Mouse (Mus musculus) embryonic facial prominence, embryonic 11.5 days (tissue): ENCODE measurements around the gene Galr3. TPM values are rescaled to one million over a fixed set of nuclear protein-coding genes. Genes with fewer than 3 reads are reported as not detected.
"Not testable (repeated sequence)": the region's sequence is repeated elsewhere in the genome, so short reads cannot be mapped to it uniquely, and the experiment has no call there.

ENCODE experiments used
- ATAC-seq: fragments of 200-750 bp; cut with Nextera tagmentation; replicated peaks from 2 replicates; pipeline ENCODE4 v1.8.0; 2017; ENCODE audit warnings: low read depth; ENCODE audit not compliant: insufficient number of reproducible peaks, low FRiP score, low TSS enrichment
- DNase-seq: peaks from one replicate; pipeline ENCODE4 v3.0.0-alpha.2; 2015; ENCODE audit warnings: low spot score
- H3K27ac ChIP-seq: fragments of 300-500 bp; sonication (generic); replicated peaks from 2 replicates; pipeline ENCODE4 v1.5.1; 2014; ENCODE audit warnings: mild to moderate bottlenecking, low read depth, low read length, control low read depth
- H3K27me3 ChIP-seq: fragments of 300-500 bp; sonication (generic); 2 replicates; pipeline ENCODE4 v1.6.1; 2014; ENCODE audit warnings: mild to moderate bottlenecking, low read length, moderate library complexity, mixed read lengths; ENCODE audit not compliant: control insufficient read depth, insufficient read depth
- H3K36me3 ChIP-seq: fragments of 300-500 bp; sonication (generic); replicated peaks from 2 replicates; pipeline ENCODE4 v1.6.1; 2014; ENCODE audit warnings: low read depth, mild to moderate bottlenecking, low read length, moderate library complexity, mixed read lengths; ENCODE audit not compliant: control insufficient read depth, insufficient read depth
- H3K4me1 ChIP-seq: fragments of 300-500 bp; sonication (generic); 2 replicates; pipeline ENCODE4 v1.6.1; 2014; ENCODE audit warnings: low read length, mixed read lengths; ENCODE audit not compliant: control insufficient read depth, insufficient read depth
- H3K4me2 ChIP-seq: fragments of 300-500 bp; sonication (generic); 2 replicates; pipeline ENCODE4 v1.6.1; 2014; ENCODE audit warnings: low read depth, mild to moderate bottlenecking, control low read depth, low read length, moderate library complexity
- H3K4me3 ChIP-seq: fragments of 300-500 bp; sonication (generic); 2 replicates; pipeline ENCODE4 v1.5.1; 2014; ENCODE audit warnings: low read depth, low read length, control low read depth
- H3K9ac ChIP-seq: fragments of 300-500 bp; sonication (generic); replicated peaks from 2 replicates; pipeline ENCODE4 v1.6.1; 2014; ENCODE audit warnings: mild to moderate bottlenecking, control low read depth, low read length
- H3K9me3 ChIP-seq: fragments of 300-500 bp; sonication (generic); replicated peaks from 2 replicates; pipeline ENCODE4 v1.6.1; 2016; ENCODE audit warnings: mild to moderate bottlenecking, low read length, inconsistent platforms, mixed read lengths; ENCODE audit not compliant: control insufficient read depth
- WGBS: fragments of 180-500 bp; shearing (Covaris S2); extraction: QIAGEN DNeasy Blood & Tissue Kit; methylation state at CpG from one replicate; pipeline ENCODE4 v1.1.7; 2014; 5-methylcytosine and 5-hydroxymethylcytosine counted together
- polyA plus RNA-seq: library from polyadenylated mRNA; unstranded; fragments of >200 nt; fragmentation: Nextera tagmentation; extraction: Ambion mirVana; gene quantifications from 2 replicates; pipeline ENCODE4 v1.2.1, GENCODE M21; 2014

Gene Galr3
- polyA plus RNA-seq, 1 experiment from 2014 or later, result not detected

DNA sequence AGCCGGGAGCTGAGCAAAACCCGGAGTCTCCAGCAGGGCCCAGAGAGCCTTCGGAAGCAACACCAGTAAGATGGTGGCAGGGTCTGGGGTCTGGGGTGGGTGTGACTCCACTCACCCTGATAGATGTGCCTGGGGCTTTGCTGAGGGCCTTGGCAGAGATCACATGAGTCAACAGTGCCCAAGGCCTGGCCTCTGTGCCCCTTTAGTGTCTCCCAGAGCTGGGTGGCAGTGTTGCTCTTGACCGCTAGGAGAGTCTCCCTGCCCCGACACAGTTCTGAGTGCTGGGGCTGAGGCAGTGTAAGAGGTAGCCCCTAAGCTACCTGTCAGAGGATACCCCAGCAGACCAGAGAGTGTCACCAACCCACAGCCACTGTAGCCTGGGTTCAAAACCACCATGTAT lies 40.1 kb upstream of the Galr3 start:
- 89% methylated on average over 5 of the region's 5 CpGs for WGBS
- Histone ChIP-seq H3K27me3 (no peaks in the 10 kb centered on the region), H3K9me3 (no peaks in the 10 kb centered on the region), H3K4me3 (no peak overlapping the region), H3K9ac (no peak overlapping the region), H3K4me1 (no peaks in the 10 kb centered on the region), H3K27ac (no peak overlapping the region), H3K36me3 (peaks cover 11% of the 10 kb centered on the region), H3K4me2 (no peak overlapping the region)
- DNase-seq (no peak), ATAC-seq (no peak)

DNA sequence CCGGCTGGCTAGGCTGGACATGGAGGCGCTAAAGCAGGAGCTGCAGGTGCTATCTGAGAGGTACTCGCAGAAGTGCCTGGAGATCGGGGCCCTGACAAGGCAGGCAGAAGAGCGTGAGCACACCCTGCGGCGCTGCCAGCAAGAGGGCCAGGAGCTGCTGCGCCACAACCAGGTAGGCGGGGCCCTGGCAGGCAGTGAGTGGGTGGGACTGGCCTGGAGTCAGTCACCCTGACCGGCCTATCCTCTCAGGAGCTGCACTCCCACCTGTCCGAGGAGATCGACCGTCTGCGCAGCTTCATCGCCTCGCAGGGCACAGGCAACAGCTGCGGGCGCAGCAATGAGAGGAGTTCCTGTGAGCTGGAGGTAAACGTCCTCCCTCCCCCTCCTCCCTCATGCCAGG lies 39.6 kb upstream of the Galr3 start:
- peaks cover 11% of the 10 kb centered on the region for H3K36me3 ChIP-seq
- WGBS, result 52% methylated on average over 19 of the region's 19 CpGs
- H3K27ac ChIP-seq, result no peak overlapping the region
- no peak overlapping the region for H3K4me2 ChIP-seq
- no peaks in the 10 kb centered on the region for H3K9me3 ChIP-seq
- no peaks in the 10 kb centered on the region for H3K4me1 ChIP-seq
- no peaks in the 10 kb centered on the region for H3K27me3 ChIP-seq
- no peak overlapping the region for H3K9ac ChIP-seq
- DNase-seq, result no peak
- H3K4me3 ChIP-seq, result no peak overlapping the region
- ATAC-seq, result no peak

DNA sequence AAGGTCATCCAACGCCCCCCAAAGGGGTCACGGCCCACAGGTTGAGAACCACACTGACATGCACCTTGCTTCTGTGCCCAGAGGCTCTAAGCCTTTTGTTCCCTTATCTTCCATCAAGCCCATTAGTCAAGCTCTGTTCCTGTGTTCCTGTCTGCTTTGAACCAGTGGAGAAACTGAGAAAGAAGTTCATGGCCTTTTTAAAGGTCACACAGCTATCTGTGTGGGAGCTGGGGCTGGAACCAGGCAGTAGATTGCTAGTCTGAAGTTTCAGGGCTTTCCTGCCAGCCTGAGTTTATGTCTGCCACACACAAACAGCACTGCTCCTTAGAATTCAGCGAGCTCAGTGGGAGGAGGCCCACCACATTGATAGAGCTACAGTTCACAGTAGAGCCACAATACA lies 38.6 kb upstream of the Galr3 start:
- DNase-seq (no peak), ATAC-seq (no peak)
- Histone ChIP-seq H3K9me3 (no peaks in the 10 kb centered on the region), H3K9ac (no peak overlapping the region), H3K4me1 (no peaks in the 10 kb centered on the region), H3K36me3 (peaks cover 11% of the 10 kb centered on the region), H3K27me3 (no peaks in the 10 kb centered on the region), H3K27ac (no peak overlapping the region), H3K4me2 (no peak overlapping the region), H3K4me3 (no peak overlapping the region)
- 83% methylated on average over 3 of the region's 3 CpGs for WGBS

DNA sequence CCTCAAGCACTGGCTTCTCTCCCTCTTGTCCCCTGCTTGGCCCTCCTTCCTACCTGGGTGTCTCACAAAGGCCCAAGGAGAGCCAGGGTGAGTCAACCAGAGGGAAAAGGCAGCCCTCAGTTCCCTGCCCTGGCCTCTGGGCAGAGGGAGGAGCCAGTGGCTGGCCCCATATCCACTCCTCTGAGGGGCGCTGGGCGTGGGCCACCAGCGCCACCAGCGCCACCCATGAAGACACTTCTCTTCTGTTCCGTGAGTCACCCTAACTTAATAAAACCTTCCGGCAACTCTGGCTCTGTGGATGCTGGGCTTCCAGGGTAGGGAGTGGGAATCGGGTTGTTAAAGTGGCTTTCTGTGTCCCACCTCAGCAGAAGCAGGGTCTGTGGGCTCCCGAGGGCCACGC lies 36.1 kb upstream of the Galr3 start:
- DNase-seq, result no peak
- Histone ChIP-seq H3K27me3 (no peaks in the 10 kb centered on the region), H3K27ac (no peak overlapping the region), H3K36me3 (peaks cover 11% of the 10 kb centered on the region), H3K4me2 (no peak overlapping the region), H3K9ac (no peak overlapping the region), H3K4me3 (no peak overlapping the region), H3K9me3 (no peaks in the 10 kb centered on the region), H3K4me1 (no peaks in the 10 kb centered on the region)
- ATAC-seq, result no peak
- WGBS, result 87% methylated on average over 9 of the region's 9 CpGs

DNA sequence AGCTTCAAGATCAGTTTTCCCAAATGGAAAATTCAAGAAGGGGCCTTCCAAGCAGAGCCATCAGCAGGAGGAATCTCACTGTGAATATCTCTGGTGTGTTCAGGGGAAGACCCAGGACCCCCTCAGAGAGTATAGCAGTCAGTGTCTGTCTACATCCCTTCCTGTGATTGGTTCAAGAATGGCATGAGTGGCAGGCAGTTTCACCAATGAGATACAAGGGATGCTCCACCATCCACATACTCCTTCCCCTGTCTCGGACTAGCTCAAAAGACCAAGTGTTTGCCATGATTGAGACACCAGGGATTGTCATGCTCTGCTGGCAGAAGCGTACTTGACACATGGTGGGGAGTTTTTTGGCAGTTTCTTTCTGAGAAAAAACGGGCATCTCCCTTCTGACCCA lies 35.0 kb upstream of the Galr3 start:
- WGBS, result 81% methylated on average over 3 of the region's 3 CpGs
- no peak for DNase-seq
- H3K36me3 ChIP-seq, result peaks cover 8% of the 10 kb centered on the region

DNA sequence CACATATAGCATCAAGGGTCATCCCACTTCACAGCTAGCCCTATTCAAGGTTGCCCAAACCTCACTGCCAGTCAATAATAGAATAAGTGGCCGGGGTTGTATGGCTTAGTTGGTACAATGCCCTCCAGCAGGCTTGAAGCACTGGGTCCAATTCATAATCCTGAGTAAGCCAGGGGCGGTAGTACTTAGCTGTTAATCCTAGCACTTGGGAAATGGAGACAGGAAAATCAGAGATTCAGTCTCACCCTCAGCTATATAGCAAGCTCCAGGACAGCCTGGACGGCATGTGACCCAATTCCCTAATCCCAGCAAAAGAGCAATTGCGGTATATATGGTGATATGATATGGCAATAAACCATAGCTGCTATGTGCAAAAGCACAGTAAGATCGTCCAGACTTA lies 34.6 kb upstream of the Galr3 start:
- H3K9ac ChIP-seq, result no peak overlapping the region
- H3K4me3 ChIP-seq, result no peak overlapping the region
- DNase-seq (no peak), ATAC-seq (no peak)
- H3K9me3 ChIP-seq, result no peaks in the 10 kb centered on the region
- no peak overlapping the region for H3K27ac ChIP-seq
- H3K4me1 ChIP-seq, result no peaks in the 10 kb centered on the region
- H3K4me2 ChIP-seq, result no peak overlapping the region
- WGBS, result 92% methylated on average over 5 of the region's 5 CpGs
- H3K27me3 ChIP-seq, result no peaks in the 10 kb centered on the region
- H3K36me3 ChIP-seq, result peaks cover 5% of the 10 kb centered on the region

More for the DNA sequence above, 35.0 kb upstream of the Galr3 start:
- no peak for ATAC-seq
- Histone ChIP-seq H3K4me1 (no peaks in the 10 kb centered on the region), H3K27ac (no peak overlapping the region), H3K9me3 (no peaks in the 10 kb centered on the region), H3K9ac (no peak overlapping the region), H3K4me2 (no peak overlapping the region), H3K27me3 (no peaks in the 10 kb centered on the region), H3K4me3 (no peak overlapping the region)

DNA sequence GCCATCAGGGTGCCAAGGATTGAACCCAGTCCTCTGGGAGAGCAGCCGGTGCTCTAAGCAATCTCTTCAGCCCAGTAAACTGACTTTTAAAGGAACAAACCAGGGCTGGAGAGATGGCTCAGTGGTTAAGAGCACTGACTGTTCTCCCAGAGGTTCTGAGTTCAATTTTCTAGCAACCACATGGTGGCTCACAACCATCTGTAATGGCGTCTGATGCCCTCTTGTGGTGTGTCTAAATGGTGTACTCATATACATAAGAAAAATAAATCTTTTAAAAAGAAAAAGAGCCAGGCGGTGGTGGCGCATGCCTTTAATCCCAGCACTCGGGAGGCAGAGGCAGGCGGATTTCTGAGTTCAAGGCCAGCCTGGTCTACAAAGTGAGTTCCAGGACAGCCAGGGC lies 33.8 kb upstream of the Galr3 start:
- not testable (repeated sequence) for DNase-seq, H3K4me3 ChIP-seq, ATAC-seq, H3K9me3 ChIP-seq, H3K36me3 ChIP-seq, H3K4me1 ChIP-seq, H3K9ac ChIP-seq, H3K27ac ChIP-seq, H3K4me2 ChIP-seq, H3K27me3 ChIP-seq
- WGBS, result 92% methylated on average over 6 of the region's 6 CpGs

DNA sequence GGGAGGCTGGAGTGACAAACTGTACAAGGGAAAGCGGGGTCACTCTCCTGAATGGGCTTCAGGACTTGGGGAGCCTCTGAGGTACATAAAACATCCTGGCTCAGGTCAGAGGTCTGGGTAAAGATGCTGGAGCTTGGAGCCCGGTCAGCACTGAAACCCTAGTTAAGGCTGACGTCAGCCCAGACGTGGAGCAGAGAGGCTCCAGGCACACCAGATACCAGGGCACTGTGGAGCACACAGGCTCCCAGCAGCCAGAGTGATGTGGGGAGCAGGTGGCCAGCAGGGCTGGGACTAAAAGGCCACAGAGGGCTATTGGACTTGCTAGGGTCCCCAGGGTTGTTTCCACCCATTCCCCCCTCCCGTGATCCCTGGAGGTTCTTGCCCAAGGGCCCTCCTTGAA lies 32.0 kb upstream of the Galr3 start:
- Histone ChIP-seq H3K36me3 (no peaks in the 10 kb centered on the region; the same call in 1 of the 2 replicates), H3K4me3 (no peak overlapping the region), H3K4me2 (no peak overlapping the region), H3K9ac (no peak overlapping the region), H3K27ac (no peak overlapping the region), H3K9me3 (no peaks in the 10 kb centered on the region), H3K4me1 (no peaks in the 10 kb centered on the region), H3K27me3 (no peaks in the 10 kb centered on the region)
- no peak for DNase-seq
- 63% methylated on average over 5 of the region's 5 CpGs for WGBS
- ATAC-seq, result no peak
